Mouse (Mus musculus) adrenal gland, postnatal 14 days (tissue): ENCODE data around the gene Polr1e. TPM values are rescaled to one million over a fixed set of nuclear protein-coding genes. Genes with fewer than 3 reads are reported as not detected.
"Not testable (repeated sequence)": the region's sequence is repeated elsewhere in the genome, so short reads cannot be mapped to it uniquely, and the experiment has no call there.

Experiments
- DNase-seq: peaks from one replicate; pipeline ENCODE4 v3.0.0; 2021; ENCODE audit warnings: mixed read lengths
- total RNA-seq: library from RNA; stranded (reverse); gene quantifications from 2 replicates; pipeline ENCODE4 v1.2.3, GENCODE M21; 2021

Gene Polr1e
- total RNA-seq, 1 experiment from 2014 or later = 15.0 TPM

- DNase-seq = no peak
Measured at GRCm38 (mm10) chr4:45054862-45055261, 36.5 kb downstream of the Polr1e start.

GRCm38 (mm10) chr4:45055451-45055850 lies 37.1 kb downstream of the Polr1e start:
- DNase-seq = peak; percentile 61

- not testable (repeated sequence) for DNase-seq
Measured at GRCm38 (mm10) chr4:45063836-45064235, 45.5 kb downstream of the Polr1e start.

- no peak for DNase-seq
Measured at GRCm38 (mm10) chr4:45064577-45064976, 46.2 kb downstream of the Polr1e start.

GRCm38 (mm10) chr4:45066036-45066730 lies 47.8 kb downstream of the Polr1e start:
- DNase-seq = no peak

GRCm38 (mm10) chr4:45067742-45068141 lies 49.4 kb downstream of the Polr1e start:
- no peak for DNase-seq

- no peak for DNase-seq
Measured at GRCm38 (mm10) chr4:45072261-45072973, 54.0 kb downstream of the Polr1e start.

GRCm38 (mm10) chr4:45073544-45073943 lies 55.2 kb downstream of the Polr1e start:
- no peak for DNase-seq

GRCm38 (mm10) chr4:45081041-45081440 lies 62.7 kb downstream of the Polr1e start:
- DNase-seq = not testable (repeated sequence)

- DNase-seq = no peak
Measured at GRCm38 (mm10) chr4:45082951-45083350, 64.6 kb downstream of the Polr1e start.

- no peak for DNase-seq
Measured at GRCm38 (mm10) chr4:45083487-45083886, 65.1 kb downstream of the Polr1e start.

GRCm38 (mm10) chr4:45084021-45084894 lies 65.9 kb downstream of the Polr1e start, which contains the start of gene Fbxo10:
Gene Fbxo10 (minus strand): TSS chr4:45084604.
- peak; percentile 97 for DNase-seq

GRCm38 (mm10) chr4:45084895-45085290 lies 66.5 kb downstream of the Polr1e start:
- DNase-seq = no peak

Other genes starting within 250 kb of the Polr1e start
- 153 and 188 TPM in 2 replicates for gene Grhpr, start 37.2 kb upstream of the Polr1e start, total RNA-seq
- gene Zbtb5, start 6.2 kb upstream of the Polr1e start, total RNA-seq = 12.0 and 13.6 TPM in 2 replicates
- 7.5 and 9.2 TPM in 2 replicates for gene Fbxo10, start 66.0 kb downstream of the Polr1e start, total RNA-seq
- gene Tomm5, start 89.5 kb downstream of the Polr1e start, total RNA-seq = 117 and 127 TPM in 2 replicates
- gene Frmpd1, start 166.3 kb downstream of the Polr1e start, total RNA-seq = 6.2 and 8.4 TPM in 2 replicates